Mouse (Mus musculus) spleen, adult 2 months (tissue): ENCODE data around the gene 1110051M20Rik.

Source experiments
- CTCF ChIP-seq: fragments of 200-500 bp; IDR thresholded peaks from 2 replicates; pipeline ENCODE4 v1.5.1; 2011; ENCODE audit warnings: mild to moderate bottlenecking, inconsistent platforms; ENCODE audit not compliant: insufficient read depth, insufficient read length, insufficient replicate concordance; ENCODE audit errors: extremely low read depth
- POLR2A ChIP-seq: fragments of 200-500 bp; IDR thresholded peaks from 2 replicates; pipeline ENCODE4 v1.6.1; 2011; ENCODE audit warnings: low read depth, low read length, inconsistent platforms

DNA sequence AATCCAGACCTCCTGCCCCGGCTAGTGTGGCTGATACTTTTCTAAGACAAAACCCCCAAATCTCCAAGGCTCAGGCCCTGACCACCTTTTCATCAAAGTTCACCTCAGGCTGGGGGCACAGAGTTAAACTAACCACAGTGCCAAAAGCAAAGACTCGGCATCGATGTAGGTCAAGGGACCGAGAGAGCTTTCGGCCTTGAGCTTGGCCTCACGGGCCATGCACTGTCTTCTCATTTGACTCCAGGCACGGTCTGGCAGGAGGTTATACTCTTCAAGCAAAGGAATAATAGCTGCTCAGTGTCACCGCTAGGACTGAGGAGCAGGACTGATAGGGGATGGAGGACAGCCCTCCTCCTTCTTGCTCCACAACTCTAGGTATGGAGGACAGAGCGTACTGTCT, 138.6 kb downstream of the 1110051M20Rik start:
- TF ChIP-seq CTCF (no peak), POLR2A (no peak)
